In genomic region chr17:32119196-32119595, GRCm38 (mm10) we compare ENCODE assay signal across 10 mouse cellular contexts. TPM values are rescaled to one million over a fixed set of nuclear protein-coding genes. Genes with fewer than 3 reads are reported as not detected.
DNase-seq lines count a peak whose midpoint lies in the region; ATAC-seq lines count a peak whose summit lies in the region.
"Had no signal": no experiment of that assay in that cellular context is flagged by ENCODE, and none has a peak within 500 bp of the region (broad histone marks: within the 10 kb centered on the region; RNA-seq: fewer than 3 reads in every experiment).

No protein-coding gene starts in this region.

- 56% methylated on average over 16 of the region's 16 CpGs for whole genome bisulfite sequencing in hindbrain, embryonic 14.5 days
- WGBS in hindbrain, embryonic 12.5 days, result 77% methylated on average over 16 of the region's 16 CpGs
- 63% methylated on average over 16 of the region's 16 CpGs for WGBS in neural tube, embryonic 15.5 days

- no peaks in the 10 kb centered on the region for H3K9me3 ChIP-seq in hindbrain, embryonic 14.5 days (ENCODE audit: control insufficient read depth, low read length)
- no peaks in the 10 kb centered on the region for H3K9me3 ChIP-seq in hindbrain, embryonic 12.5 days (replicated peaks)
- H3K9me3 ChIP-seq in neural tube, embryonic 15.5 days (replicated peaks), result no peaks in the 10 kb centered on the region
- H3K9me3 ChIP-seq: liver, embryonic 15.5 days; neural tube, embryonic 13.5 days had no signal

- no peak for ATAC-seq in hindbrain, embryonic 14.5 days (ENCODE audit: low FRiP score)
- ATAC-seq in hindbrain, embryonic 12.5 days (ENCODE audit: low FRiP score), result no peak
- ATAC-seq in neural tube, embryonic 15.5 days (ENCODE audit: low FRiP score), result no peak
- ATAC-seq in monocyte, adult 5-6 weeks (replicated peaks; ENCODE audit: insufficient number of reproducible peaks, low FRiP score, low TSS enrichment, poor library complexity, severe bottlenecking), result no peak

- no peak overlapping the region for H3K4me2 ChIP-seq in hindbrain, embryonic 14.5 days (replicated peaks)
- H3K4me2 ChIP-seq in hindbrain, embryonic 12.5 days (replicated peaks), result no peak overlapping the region
- 0 out of 2 replicates have a peak overlapping the region, but pooled peaks have one; percentile 6 for H3K4me2 ChIP-seq in neural tube, embryonic 15.5 days

- 0 out of 2 replicates have a peak overlapping the region, but pooled peaks have one; percentile 26 for H3K27ac ChIP-seq in hindbrain, embryonic 14.5 days
- H3K27ac ChIP-seq in hindbrain, embryonic 12.5 days, result no peak overlapping the region
- no peak overlapping the region; the same call in 1 of the 2 replicates for H3K27ac ChIP-seq in neural tube, embryonic 15.5 days (replicated peaks)
- H3K27ac ChIP-seq: neural tube, embryonic 13.5 days had no signal

- no peaks in the 10 kb centered on the region for H3K27me3 ChIP-seq in hindbrain, embryonic 14.5 days (ENCODE audit: control insufficient read depth, insufficient read depth, low read length)
- peaks cover 22% of the 10 kb centered on the region for H3K27me3 ChIP-seq in hindbrain, embryonic 12.5 days
- peaks cover 5% of the 10 kb centered on the region; the same call in 1 of the 2 replicates for H3K27me3 ChIP-seq in neural tube, embryonic 15.5 days (replicated peaks)
- H3K27me3 ChIP-seq: liver, embryonic 15.5 days had no signal

- H3K4me1 ChIP-seq in hindbrain, embryonic 14.5 days (replicated peaks; ENCODE audit: control insufficient read depth, insufficient read depth, low read length), result peaks cover 14% of the 10 kb centered on the region
- H3K4me1 ChIP-seq in hindbrain, embryonic 12.5 days, result peaks cover 12% of the 10 kb centered on the region
- H3K4me1 ChIP-seq in neural tube, embryonic 15.5 days, result peaks cover 30% of the 10 kb centered on the region

- DNase-seq in hindbrain, embryonic 14.5 days (ENCODE audit: low spot score), result no peak
- DNase-seq in neural tube, embryonic 10.5 days (ENCODE audit: extremely low spot score, low spot score), result no peak
- peak; percentile 66 to 72 for DNase-seq in layer of hippocampus, postnatal 10 days (ENCODE audit: low spot score in 2 of 2)
- DNase-seq in gastrocnemius, postnatal 10 days, result no peak
- DNase-seq: right cerebral cortex, postnatal 25 days had no signal

- no peak overlapping the region for H3K9ac ChIP-seq in hindbrain, embryonic 14.5 days
- H3K9ac ChIP-seq in hindbrain, embryonic 12.5 days, result no peak overlapping the region
- no peak overlapping the region for H3K9ac ChIP-seq in neural tube, embryonic 15.5 days (replicated peaks)
- H3K9ac ChIP-seq: neural tube, embryonic 13.5 days had no signal

- H3K4me3 ChIP-seq in hindbrain, embryonic 14.5 days (replicated peaks; ENCODE audit: low read length), result no peak overlapping the region
- no peak overlapping the region for H3K4me3 ChIP-seq in hindbrain, embryonic 12.5 days
- no peak overlapping the region for H3K4me3 ChIP-seq in neural tube, embryonic 15.5 days (replicated peaks)
- H3K4me3 ChIP-seq: neural tube, embryonic 13.5 days had no signal

- H3K36me3 ChIP-seq in hindbrain, embryonic 14.5 days (replicated peaks; ENCODE audit: control insufficient read depth, insufficient read depth), result no peaks in the 10 kb centered on the region; the same call in 1 of the 2 replicates
- H3K36me3 ChIP-seq in hindbrain, embryonic 12.5 days, result peaks cover 23% of the 10 kb centered on the region
- no peaks in the 10 kb centered on the region for H3K36me3 ChIP-seq in neural tube, embryonic 15.5 days
- H3K36me3 ChIP-seq: liver, embryonic 15.5 days had no signal

RNA-seq across cellular contexts. Expression of gene Notch3, which starts 47.5 kb away (rescaled TPM):
- polyA plus RNA-seq in hindbrain, embryonic 14.5 days (2014; fragmentation: Nextera tagmentation; extraction: Ambion mirVana), result 8.1 and 9.8 TPM in 2 replicates
- polyA plus RNA-seq in hindbrain, embryonic 12.5 days (2016; fragmentation: Nextera tagmentation; extraction: Ambion mirVana), result 23.6 TPM in 2 replicates
- 6.1 and 9.2 TPM in 2 replicates for polyA plus RNA-seq in neural tube, embryonic 15.5 days (2015; fragmentation: Nextera tagmentation; extraction: Ambion mirVana)
- 10 to 100 TPM; 21.0 to 23.7 TPM for total RNA-seq in layer of hippocampus, postnatal 10 days (2021)
- not detected in 3 replicates for total RNA-seq in monocyte, adult 5-6 weeks (2017)
- total RNA-seq in gastrocnemius, postnatal 10 days (2021), result 10 to 100 TPM; 39.6 to 47.8 TPM

Comparison
In these comparisons a context has a peak if more than half of its experiments do, and no peak if none do; other contexts are left out.
1. DNase-seq: peak in layer of hippocampus, postnatal 10 days (2 of 2); none in hindbrain, embryonic 14.5 days (single experiment), neural tube, embryonic 10.5 days (single experiment) and gastrocnemius, postnatal 10 days (single experiment).
2. RNA of gene Notch3, which starts 47.5 kb away (total RNA-seq): 39.6 to 47.8 TPM in gastrocnemius, postnatal 10 days and 21.0 to 23.7 TPM in layer of hippocampus, postnatal 10 days; not detected in monocyte, adult 5-6 weeks; every median in the first group is over 10 times any median in the second.